In genomic region chr4:140567911-140568480, GRCm38 (mm10) we compare ENCODE assay signal across 8 mouse cellular contexts.
"Had no signal": no experiment of that assay in that cellular context is flagged by ENCODE, and none has a peak within 500 bp of the region (broad histone marks: within the 10 kb centered on the region; RNA-seq: fewer than 3 reads in every experiment).

No protein-coding gene starts in this region.

- H3K27ac ChIP-seq: kidney, postnatal 0 days; limb, embryonic 13.5 days; liver, embryonic 14.5 days; midbrain, embryonic 12.5 days had no signal

- H3K4me2 ChIP-seq: limb, embryonic 13.5 days; midbrain, embryonic 12.5 days had no signal

- H3K9me3 ChIP-seq: limb, embryonic 13.5 days; midbrain, embryonic 12.5 days had no signal

- H3K4me3 ChIP-seq: limb, embryonic 13.5 days; midbrain, embryonic 12.5 days had no signal

- H3K9ac ChIP-seq: limb, embryonic 13.5 days; liver, embryonic 14.5 days; midbrain, embryonic 12.5 days had no signal

- DNase-seq: kidney, postnatal 36 days; left cerebral cortex, postnatal 4 days; lung, adult 18-20 months; thymus, postnatal 4 days had no signal

- H3K4me1 ChIP-seq: limb, embryonic 13.5 days; midbrain, embryonic 12.5 days had no signal

- H3K27me3 ChIP-seq: limb, embryonic 13.5 days; midbrain, embryonic 12.5 days had no signal
